Mouse (Mus musculus) testis, adult 2 months (tissue): Measurements from ENCODE around the gene Sppl2c. TPM values are rescaled to one million over a fixed set of nuclear protein-coding genes. Genes with fewer than 3 reads are reported as not detected.

ENCODE experiments used
- H3K27ac ChIP-seq: fragments of 200-500 bp; 2 replicates; pipeline ENCODE4 v1.5.1; 2012; ENCODE audit warnings: low read depth, low read length; ENCODE audit not compliant: control insufficient read depth, insufficient read depth
- H3K27me3 ChIP-seq: fragments of 200-500 bp; 2 replicates; pipeline ENCODE4 v1.6.1; 2012; ENCODE audit warnings: mild to moderate bottlenecking, low read length, moderate library complexity; ENCODE audit not compliant: control insufficient read depth, insufficient read depth
- H3K36me3 ChIP-seq: fragments of 200-500 bp; 2 replicates; pipeline ENCODE4 v1.6.1; 2012; ENCODE audit warnings: mild to moderate bottlenecking, low read length; ENCODE audit not compliant: control insufficient read depth, insufficient read depth
- H3K4me1 ChIP-seq: fragments of 200-500 bp; 2 replicates; pipeline ENCODE4 v1.6.1; 2012; ENCODE audit warnings: low read length; ENCODE audit not compliant: control insufficient read depth, insufficient read depth
- H3K4me3 ChIP-seq: fragments of 200-500 bp; 2 replicates; pipeline ENCODE4 v1.5.1; 2012; ENCODE audit warnings: low read depth, mild to moderate bottlenecking, low read length, moderate library complexity, mixed read lengths; ENCODE audit not compliant: control insufficient read depth
- CTCF ChIP-seq: fragments of 200-500 bp; IDR thresholded peaks from 2 replicates; pipeline ENCODE4 v1.5.1; 2012; ENCODE audit warnings: low read depth, mild to moderate bottlenecking, inconsistent platforms, low read length, moderate library complexity; ENCODE audit not compliant: control insufficient read depth, insufficient read depth, insufficient replicate concordance
- POLR2A ChIP-seq: fragments of 200-500 bp; IDR thresholded peaks from 2 replicates; pipeline ENCODE4 v1.6.1; 2012; ENCODE audit warnings: low read depth, mild to moderate bottlenecking, inconsistent platforms, low read length, moderate library complexity; ENCODE audit not compliant: control insufficient read depth
- polyA plus RNA-seq: library from polyadenylated mRNA; depleted of rRNA; stranded (reverse); fragments of >200 nt; gene quantifications from 2 replicates; pipeline ENCODE4 v1.2.3, GENCODE M21; 2012; rRNA removed

Sppl2c gene
- 747 and 763 TPM in 2 replicates for polyA plus RNA-seq

DNA sequence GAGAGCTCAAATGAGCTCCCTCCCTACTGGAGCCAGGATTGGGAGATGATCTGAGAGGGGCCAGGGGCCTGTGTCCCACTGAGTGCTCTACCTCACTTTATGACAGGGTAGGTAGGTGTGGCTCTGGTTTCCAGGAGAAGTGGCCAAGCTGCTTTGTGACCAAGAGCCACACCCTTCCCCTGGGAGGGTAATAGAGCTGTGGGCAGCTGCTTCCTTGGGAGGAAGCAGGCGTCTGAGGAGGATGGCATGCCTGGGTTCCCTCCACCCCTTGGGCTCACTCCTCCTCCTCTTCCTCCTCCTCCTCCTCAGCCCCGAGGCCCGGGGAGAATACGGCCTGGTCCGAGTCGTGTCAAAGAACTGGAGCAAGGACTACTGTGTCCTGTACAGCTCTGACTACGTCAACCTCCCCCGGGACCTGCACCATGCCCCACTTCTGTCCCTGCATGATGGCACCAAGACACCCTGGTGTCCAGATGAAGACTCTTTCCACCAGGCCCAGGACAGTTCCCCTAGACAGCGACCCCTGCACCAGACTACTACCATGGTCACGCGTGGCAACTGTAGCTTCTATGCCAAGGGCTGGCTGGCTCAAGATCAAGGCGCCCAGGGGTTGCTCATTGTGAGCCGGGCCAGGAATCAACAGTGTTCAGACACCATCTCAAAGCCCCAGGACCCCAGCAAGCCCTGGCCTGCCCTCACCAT lies at the start of gene Sppl2c:
Sppl2c (plus strand) TSS at position 193 of the 702 bp plus-strand sequence.
- Histone ChIP-seq H3K36me3 (no peaks in the 10 kb centered on the region), H3K27me3 (no peaks in the 10 kb centered on the region), H3K4me1 (no peaks in the 10 kb centered on the region), H3K4me3 (peak within 1 kb of the TSS; percentile 83), H3K27ac (peak within 1 kb of the TSS; percentile 37)
- no peak for TF ChIP-seq CTCF
- TF ChIP-seq POLR2A, result peak; percentile 85

DNA sequence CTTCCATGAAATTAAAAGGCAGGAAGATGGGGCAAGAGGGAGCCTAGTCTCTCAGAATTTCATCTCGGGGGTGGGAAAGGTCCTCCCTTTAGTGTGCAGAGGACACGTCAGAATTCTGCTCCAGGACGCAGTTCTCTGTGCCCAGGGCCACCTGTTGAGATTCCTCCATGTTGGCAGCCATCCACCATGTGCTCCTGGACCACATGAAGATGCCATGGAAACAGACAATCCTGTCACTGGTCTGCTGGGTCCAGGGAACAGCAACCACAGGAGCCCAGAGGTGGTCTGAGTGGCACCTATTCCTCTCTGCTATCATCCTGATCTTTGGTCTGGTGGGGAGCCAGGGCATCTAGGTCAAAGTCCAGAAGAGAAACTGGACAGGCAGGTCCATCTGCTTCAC lies 47.2 kb upstream of the Sppl2c start:
- Histone ChIP-seq H3K36me3 (no peaks in the 10 kb centered on the region), H3K27ac (no peak overlapping the region), H3K4me3 (no peak overlapping the region), H3K4me1 (no peaks in the 10 kb centered on the region), H3K27me3 (no peaks in the 10 kb centered on the region)
- no peak for TF ChIP-seq POLR2A
- TF ChIP-seq CTCF, result no peak

DNA sequence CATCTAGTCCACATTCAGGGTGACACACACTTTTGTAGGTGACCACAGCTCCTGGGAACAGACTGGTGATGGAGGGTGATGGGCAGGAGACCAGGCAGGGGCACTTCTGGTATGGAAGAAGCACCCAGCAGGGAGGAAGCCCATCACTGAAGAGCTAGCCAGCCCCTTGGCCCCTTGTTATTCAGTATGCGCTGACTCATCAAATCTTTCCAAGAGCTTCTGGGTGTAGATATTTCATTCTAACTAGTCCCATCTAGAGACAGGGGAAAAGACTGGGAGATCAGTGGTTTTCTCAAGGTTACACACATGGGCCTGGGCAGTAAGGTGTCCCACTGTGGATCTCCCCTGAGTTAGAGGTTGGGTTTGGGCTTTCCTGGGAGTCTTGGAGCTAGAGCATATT lies 41.2 kb upstream of the Sppl2c start:
- no peaks in the 10 kb centered on the region for H3K27me3 ChIP-seq
- no peaks in the 10 kb centered on the region for H3K36me3 ChIP-seq
- H3K4me3 ChIP-seq, result no peak overlapping the region
- no peaks in the 10 kb centered on the region for H3K4me1 ChIP-seq
- no peak overlapping the region for H3K27ac ChIP-seq
- TF ChIP-seq POLR2A (no peak), CTCF (no peak)

DNA sequence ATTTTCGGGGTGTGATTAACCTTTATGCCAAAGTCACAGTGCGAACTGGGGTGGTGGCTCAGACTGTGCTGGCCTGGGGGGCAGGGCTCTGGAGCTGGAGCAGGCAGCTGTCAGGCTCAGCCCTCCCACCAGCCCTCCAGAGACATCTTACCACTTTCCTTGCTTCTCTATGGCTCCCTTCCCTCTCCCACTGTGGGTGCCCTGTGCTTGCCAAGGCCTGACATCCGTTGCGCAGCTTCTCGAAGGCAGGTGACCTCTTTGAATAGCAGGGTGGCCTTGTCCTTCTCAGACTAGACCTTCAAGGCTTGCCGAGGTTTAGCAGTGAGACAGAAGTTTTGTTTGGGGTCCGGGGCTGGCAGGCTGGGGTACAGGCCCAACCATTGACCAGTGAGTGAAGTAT lies 37.3 kb upstream of the Sppl2c start:
- no peak overlapping the region for H3K4me3 ChIP-seq
- H3K27ac ChIP-seq, result no peak overlapping the region
- H3K4me1 ChIP-seq, result no peaks in the 10 kb centered on the region
- no peaks in the 10 kb centered on the region for H3K27me3 ChIP-seq
- no peaks in the 10 kb centered on the region for H3K36me3 ChIP-seq
- no peak for TF ChIP-seq CTCF
- no peak for TF ChIP-seq POLR2A

DNA sequence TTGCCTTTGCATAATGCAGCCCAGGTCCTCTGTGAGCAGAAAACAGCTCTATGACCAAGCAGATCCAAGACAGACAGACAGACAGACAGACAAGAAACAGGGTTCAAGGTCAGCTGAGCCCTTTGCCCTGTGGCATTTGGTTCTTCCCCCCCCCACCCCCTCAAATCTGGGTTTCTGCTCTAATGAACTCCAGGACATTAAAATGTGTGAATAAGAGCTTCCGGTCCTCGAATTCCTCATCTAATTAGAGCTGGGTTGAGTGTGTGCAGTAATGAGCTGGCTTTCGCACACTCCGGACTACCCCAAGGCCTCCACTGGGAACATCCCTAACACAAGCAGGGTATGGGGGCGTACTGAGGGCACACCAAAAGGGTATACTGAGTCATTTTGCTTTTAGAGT lies 35.2 kb upstream of the Sppl2c start:
- Histone ChIP-seq H3K4me1 (no peaks in the 10 kb centered on the region), H3K27ac (no peak overlapping the region), H3K36me3 (no peaks in the 10 kb centered on the region), H3K4me3 (no peak overlapping the region), H3K27me3 (no peaks in the 10 kb centered on the region)
- TF ChIP-seq POLR2A (no peak), CTCF (no peak)

DNA sequence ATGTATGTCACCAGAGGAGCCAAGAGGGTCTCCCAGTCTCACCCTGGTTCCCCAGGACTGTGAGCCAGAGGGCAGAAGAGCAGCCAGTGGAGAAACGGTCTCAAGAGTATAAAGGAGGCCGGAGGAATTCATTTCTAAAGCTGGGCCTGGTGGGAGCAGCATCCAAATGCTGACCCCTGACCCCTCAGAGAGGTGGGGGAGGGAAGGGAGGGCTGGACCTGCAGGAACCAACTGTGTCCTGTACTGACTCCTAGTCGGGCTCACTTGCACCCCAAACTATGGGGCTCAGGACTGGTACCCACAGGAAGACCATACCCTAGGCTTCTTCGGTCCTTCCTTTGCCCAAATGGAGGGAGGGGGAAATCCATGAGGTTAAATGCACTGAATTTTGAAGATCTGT lies 31.8 kb upstream of the Sppl2c start:
- Histone ChIP-seq H3K27me3 (no peaks in the 10 kb centered on the region), H3K4me1 (no peaks in the 10 kb centered on the region; the same call in 1 of the 2 replicates), H3K27ac (no peak overlapping the region), H3K36me3 (no peaks in the 10 kb centered on the region), H3K4me3 (no peak overlapping the region)
- TF ChIP-seq CTCF (no peak), POLR2A (no peak)

DNA sequence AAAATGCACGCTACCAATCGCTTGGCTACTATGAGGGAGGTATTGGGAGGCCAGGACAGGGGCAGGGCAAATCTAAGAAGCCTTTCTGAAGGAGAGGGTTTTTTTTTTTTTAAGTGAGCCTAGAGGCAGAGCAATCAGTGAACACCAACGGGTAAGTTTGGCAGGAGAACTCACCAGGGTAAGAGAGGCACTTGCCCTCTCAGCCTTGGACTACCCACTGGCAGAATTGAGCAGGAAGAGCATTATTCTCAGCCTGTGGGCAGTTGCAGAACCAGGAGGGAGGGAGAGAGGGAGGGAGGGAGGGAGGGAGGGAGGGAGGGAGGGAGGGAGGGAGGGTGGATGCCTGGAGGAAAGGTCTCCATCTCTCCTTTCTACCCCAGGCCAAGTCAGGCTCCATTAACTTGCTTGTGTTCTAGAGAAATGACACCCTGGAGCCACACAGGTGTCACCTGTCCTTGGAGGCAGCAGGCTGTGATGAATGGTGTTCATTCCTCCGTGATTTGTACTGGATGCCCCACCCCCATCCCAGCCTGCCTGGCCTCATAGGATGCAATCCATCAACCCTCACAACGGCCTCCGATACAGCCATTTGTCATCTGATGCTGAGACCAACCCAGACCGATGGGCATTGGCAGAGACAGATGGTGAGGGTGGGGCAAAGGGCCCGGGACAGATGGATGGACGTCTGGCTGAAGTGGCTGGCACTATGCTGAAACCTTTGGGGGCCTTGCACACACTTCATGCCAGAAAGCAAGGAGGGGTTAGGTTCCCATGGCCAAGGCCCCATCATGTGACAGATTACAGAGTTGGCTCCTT lies 31.1 kb upstream of the Sppl2c start:
- Histone ChIP-seq H3K4me1 (no peaks in the 10 kb centered on the region; the same call in 1 of the 2 replicates), H3K4me3 (no peak overlapping the region), H3K27ac (no peak overlapping the region), H3K27me3 (no peaks in the 10 kb centered on the region), H3K36me3 (no peaks in the 10 kb centered on the region)
- TF ChIP-seq CTCF (no peak), POLR2A (no peak)
